In the genomic region with DNA sequence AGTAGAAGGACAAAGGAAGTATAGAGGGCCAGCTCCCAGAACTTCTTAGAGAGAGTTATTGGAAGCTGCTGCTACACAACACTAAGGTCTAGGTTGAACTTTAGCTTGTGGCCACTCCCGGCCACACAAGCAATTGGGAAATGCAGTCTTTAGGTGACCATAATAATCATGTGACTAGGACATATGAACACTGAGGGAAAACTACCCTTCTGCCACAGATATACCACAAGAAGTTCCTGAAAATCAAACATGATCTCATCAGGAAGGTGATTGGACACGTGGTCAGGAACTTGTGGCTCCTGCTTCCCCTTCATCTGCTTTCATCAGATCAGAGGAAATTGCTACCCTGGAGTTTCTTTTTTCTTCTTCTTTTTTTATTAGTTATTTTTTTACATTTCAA, we compare ENCODE assay signal across 18 mouse cellular contexts.
"Had no signal": no experiment of that assay in that cellular context is flagged by ENCODE, and none has a peak within 500 bp of the region (broad histone marks: within the 10 kb centered on the region; RNA-seq: fewer than 3 reads in every experiment).

No protein-coding gene starts in this region.

- H3K36me3 ChIP-seq: limb, embryonic 13.5 days; liver, embryonic 15.5 days; midbrain, embryonic 15.5 days; neural tube, embryonic 13.5 days had no signal

- H3K4me2 ChIP-seq: limb, embryonic 13.5 days; liver, embryonic 15.5 days; lung, embryonic 14.5 days; midbrain, embryonic 11.5 days; midbrain, embryonic 15.5 days; neural tube, embryonic 13.5 days had no signal

- H3K9me3 ChIP-seq: limb, embryonic 13.5 days; liver, embryonic 15.5 days; megakaryocyte, embryonic 14.5 days; midbrain, embryonic 15.5 days; neural tube, embryonic 13.5 days had no signal

- H3K27me3 ChIP-seq: limb, embryonic 13.5 days; liver, embryonic 15.5 days; megakaryocyte, embryonic 14.5 days; midbrain, embryonic 15.5 days; neural tube, embryonic 13.5 days had no signal

- H3K9ac ChIP-seq: limb, embryonic 13.5 days; liver, embryonic 15.5 days; lung, embryonic 14.5 days; midbrain, embryonic 15.5 days; neural tube, embryonic 13.5 days had no signal

- H3K4me3 ChIP-seq: layer of hippocampus, adult 2 months; left cerebral cortex, adult 2 months; limb, embryonic 13.5 days; liver, embryonic 15.5 days; megakaryocyte, embryonic 14.5 days; midbrain, embryonic 15.5 days; neural tube, embryonic 13.5 days had no signal

- DNase-seq: kidney, postnatal 10 days; kidney, postnatal 4 days; left cerebral cortex, postnatal 4 days; lung, embryonic 14.5 days; lung, postnatal 10 days; retina, postnatal 1 day; right cerebral cortex, postnatal 4 days; spleen, adult 18-20 months; thymus, adult 18-20 months; thymus, postnatal 14 days had no signal

- H3K27ac ChIP-seq: layer of hippocampus, adult 2 months; left cerebral cortex, adult 2 months; limb, embryonic 13.5 days; liver, embryonic 15.5 days; midbrain, embryonic 15.5 days; neural tube, embryonic 13.5 days had no signal

- ATAC-seq: midbrain, embryonic 15.5 days had no signal

- H3K4me1 ChIP-seq: limb, embryonic 13.5 days; liver, embryonic 15.5 days; midbrain, embryonic 15.5 days; neural tube, embryonic 13.5 days had no signal
